Mouse (Mus musculus): Measurements from ENCODE around the gene Clrn3.
"Not testable (repeated sequence)": the region's sequence is repeated elsewhere in the genome, so short reads cannot be mapped to it uniquely, and the experiment has no call there.

Clrn3 gene

GRCm38 (mm10) chr7:135528515-135528914, at the start of gene Clrn3:
Gene Clrn3, minus strand, starts transcription at chr7:135528654.
- no peak for DNase-seq (ENCODE audit: low spot score)

DNA sequence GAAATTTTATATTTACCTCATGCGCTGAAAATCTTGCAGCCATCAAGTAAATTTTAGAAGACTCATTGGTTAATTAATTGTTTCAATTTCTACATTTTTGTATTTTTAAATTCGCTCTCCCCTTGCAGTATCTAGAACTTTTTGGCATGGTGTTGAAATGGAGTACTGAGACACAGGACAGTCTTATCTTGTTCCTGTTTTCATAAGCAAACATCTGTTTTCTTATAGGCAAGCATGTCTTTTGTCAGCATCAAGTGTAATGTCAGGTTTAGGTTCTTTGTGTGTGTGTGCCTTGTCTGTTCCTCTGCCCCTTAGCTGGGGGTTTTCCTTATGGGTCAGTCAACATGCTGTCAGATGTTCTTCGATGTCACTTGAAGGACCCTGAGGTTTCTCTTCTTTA, 47.9 kb upstream of the Clrn3 start:
- DNase-seq (ENCODE audit: low spot score): no peak

DNA sequence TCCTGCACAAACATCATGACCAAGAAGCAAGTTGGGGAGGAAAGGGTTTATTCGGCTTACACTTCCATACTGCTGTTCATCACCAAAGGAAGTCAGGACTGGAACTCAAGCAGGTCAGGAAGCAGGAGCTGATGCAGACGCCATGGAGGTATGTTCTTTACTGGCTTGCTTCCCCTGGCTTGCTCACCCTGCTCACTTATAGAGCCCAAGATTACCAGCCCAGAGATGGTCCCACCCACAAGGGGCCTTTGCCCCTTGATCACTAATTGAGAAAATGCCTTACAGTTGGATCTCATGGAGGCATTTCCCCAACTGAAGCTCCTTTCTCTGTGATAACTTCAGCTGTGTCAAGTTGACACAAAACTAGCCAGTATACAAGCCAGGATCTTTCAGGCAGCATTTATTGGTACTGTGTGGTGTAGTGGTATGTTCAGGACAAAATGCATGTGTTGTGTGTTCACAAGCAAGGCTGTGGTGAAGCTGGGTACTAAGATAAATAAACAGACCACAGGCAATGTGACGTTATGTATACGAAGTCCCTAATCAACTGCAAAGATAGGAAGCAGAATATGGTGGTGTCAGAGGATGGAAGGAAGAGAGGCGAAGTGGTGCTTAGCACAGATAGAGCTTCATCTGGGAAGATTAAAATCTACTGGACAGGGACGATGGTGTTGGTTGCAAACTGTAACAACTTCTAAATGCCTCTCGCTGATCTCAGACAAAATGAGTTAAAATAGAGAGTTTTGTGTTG, 47.0 kb upstream of the Clrn3 start:
- DNase-seq (ENCODE audit: low spot score): not testable (repeated sequence)

DNA sequence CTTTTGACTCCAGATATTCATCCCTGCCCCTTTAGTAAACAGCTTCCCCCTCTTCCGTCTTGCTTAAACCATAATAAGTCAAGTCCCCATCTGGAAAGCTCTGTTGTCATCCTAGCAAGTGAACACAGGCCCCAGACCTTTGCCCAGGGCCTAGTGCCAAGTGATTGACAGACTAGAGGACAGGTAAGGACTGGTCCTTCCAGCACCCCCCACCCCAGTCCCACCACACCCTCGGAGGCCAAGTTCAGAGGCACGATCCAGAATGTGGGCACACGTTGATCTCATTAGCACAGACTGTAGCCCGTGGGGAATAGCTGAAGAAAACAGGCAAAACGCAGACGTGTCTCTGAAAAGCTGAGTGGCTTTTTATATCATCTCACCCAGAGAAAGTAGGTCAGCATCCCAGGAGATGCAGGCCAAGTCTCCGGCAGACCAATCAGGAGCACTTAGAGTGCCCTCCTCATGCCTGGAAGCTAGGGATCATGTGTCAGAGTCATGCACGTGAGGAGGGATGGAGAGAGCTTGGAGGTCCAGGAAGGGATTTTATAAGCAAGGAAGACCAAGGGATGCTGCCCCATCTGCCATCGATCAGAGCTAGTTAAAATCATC, 43.6 kb upstream of the Clrn3 start:
- no peak for DNase-seq (ENCODE audit: low spot score)

DNA sequence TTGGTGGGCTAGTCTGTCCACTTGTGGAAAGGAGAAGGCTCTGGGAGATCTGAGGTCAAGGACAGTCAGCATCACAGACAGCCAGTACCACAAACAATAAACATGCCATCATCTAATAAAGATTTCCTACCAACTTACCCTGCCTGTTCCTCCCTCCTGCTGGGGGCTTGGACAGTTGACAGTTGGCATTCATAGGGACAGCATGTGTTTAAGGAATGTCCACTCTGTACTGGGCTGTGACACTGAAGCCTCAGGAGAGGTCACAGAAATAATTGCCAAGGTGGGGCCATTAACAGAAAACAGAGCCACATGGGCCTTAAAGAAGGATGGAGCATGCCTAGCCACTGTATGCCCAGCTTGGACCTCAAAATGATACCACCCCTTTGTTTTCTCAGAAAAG, 42.9 kb upstream of the Clrn3 start:
- DNase-seq (ENCODE audit: low spot score): no peak

DNA sequence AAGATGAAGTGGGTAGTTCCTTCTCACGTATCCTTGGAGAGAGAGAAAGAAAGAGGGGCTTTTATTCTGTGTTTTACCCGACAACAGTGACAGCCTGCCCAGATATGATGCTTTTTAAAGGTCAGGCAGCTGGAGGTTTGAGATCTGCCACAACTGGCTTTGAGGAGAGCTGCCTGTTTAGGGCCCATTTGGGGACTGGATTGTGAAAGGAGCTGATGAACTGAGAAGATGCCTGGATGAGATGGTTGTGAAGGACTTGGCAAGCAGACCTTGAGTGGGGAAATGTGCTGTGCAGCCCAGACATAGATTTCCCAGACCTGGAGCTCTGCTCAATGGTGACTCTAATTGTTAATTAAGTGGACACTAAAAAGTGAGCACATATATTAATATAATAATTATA, 40.1 kb upstream of the Clrn3 start:
- no peak for DNase-seq (ENCODE audit: low spot score)

DNA sequence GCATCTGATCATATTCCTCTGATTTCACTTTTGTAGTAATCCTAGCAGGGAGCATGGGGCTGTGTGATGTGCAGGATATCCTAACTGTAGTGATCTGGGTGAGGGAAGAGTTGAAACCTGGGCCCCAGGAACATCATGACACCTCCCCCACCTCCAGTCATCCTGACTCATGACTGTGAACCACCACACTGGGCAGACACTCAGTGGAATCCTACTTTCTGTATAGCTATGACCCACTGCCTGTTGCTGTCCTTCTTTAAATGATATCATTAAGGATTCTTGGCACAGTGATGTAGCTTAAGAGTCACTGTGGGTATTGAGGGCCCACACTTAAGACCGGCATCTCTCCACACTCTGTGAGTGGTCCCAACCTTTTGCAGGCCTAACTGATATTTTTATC, 39.1 kb upstream of the Clrn3 start:
- no peak for DNase-seq (ENCODE audit: low spot score)

DNA sequence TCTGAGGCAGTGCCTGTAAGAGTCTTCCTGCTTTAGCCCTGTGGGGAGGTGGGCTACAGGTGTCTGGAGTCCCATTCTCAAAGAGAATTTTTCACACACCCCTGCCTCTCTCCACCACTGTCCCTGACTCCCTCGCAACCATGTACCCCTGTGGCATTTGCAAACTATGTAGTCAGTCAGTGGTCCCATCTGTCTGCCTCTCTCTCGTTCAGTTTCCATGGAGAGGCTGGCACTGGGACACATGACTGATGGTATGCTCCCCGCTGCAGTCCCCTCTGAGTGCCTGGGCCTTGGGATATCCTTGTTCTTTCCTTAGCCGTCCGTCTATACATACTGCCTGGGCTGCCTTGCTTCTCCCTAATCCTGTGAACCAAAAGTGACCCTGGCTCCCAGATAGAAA, 37.6 kb upstream of the Clrn3 start:
- no peak for DNase-seq (ENCODE audit: low spot score)

DNA sequence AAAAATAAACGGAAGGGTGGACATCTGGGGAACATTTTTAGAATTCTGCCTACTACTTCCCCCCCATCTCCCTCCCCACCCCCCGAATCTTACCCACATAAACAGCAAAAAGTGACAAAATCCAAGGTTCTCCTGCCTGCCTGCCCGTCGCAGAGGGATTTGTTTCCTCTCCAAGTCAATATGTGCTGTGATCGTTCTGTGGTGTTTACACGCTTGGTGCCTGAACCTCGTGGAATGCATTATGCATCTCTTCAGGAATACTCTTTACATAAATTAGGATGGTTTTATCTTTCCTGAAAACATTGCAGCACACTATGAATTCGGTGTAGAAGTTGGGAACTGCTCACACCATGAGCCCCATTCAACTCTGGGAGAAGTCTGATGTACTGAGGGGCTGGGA, 35.6 kb upstream of the Clrn3 start:
- no peak for DNase-seq (ENCODE audit: low spot score)

DNA sequence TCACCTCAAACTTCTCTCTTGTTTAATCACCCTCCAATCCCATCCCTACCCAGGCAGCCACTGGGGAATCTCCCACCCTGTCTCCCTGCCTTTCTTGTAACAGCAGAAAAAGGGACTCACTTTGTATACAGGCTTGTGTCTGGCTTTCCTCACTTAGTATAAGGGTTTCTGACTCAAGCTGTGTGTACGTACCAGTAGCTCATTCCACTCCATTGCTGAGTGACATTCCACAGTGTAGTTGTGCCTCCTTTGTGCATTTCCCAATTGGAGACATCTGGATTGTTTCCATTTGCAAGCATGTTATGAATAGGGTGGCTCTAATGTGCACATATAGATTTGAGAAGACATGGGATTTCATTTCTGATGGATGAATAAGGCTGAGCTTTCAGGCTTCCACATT, 31.8 kb upstream of the Clrn3 start:
- DNase-seq (ENCODE audit: low spot score): no peak

- no peak for DNase-seq (ENCODE audit: low spot score)
Measured at GRCm38 (mm10) chr7:135556663-135557402, 28.4 kb upstream of the Clrn3 start.

- no peak for DNase-seq (ENCODE audit: low spot score)
Measured at GRCm38 (mm10) chr7:135553550-135553949, 25.1 kb upstream of the Clrn3 start.

GRCm38 (mm10) chr7:135551547-135551946, 23.1 kb upstream of the Clrn3 start:
- no peak for DNase-seq (ENCODE audit: low spot score)

- DNase-seq (ENCODE audit: low spot score): no peak
Measured at GRCm38 (mm10) chr7:135548434-135548833, 20.0 kb upstream of the Clrn3 start.

GRCm38 (mm10) chr7:135546530-135546929, 18.1 kb upstream of the Clrn3 start:
- no peak for DNase-seq (ENCODE audit: low spot score)

DNA sequence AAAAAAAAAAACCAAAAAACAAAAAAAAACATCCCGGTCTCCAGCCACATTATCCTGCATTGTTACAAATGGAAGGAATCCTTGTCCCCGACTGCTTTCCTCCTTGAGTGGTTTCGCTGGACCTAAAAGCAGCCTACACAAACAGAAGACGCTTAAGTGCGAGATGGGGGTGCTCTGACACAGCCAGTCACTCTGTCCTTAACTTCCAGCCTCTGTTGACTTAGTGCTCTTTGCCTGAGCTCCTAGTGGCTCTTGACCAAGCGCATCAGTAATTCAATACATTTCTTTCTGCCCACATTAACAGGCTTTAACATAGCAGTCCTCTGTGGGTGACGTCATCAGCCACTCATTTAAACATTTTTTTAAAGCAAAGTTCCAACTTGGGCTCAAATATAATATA, 17.5 kb upstream of the Clrn3 start:
- no peak for DNase-seq (ENCODE audit: low spot score)

- DNase-seq (ENCODE audit: low spot score): no peak
Measured at GRCm38 (mm10) chr7:135544321-135544720, 15.9 kb upstream of the Clrn3 start.

- no peak for DNase-seq (ENCODE audit: low spot score)
Measured at GRCm38 (mm10) chr7:135543033-135543432, 14.6 kb upstream of the Clrn3 start.

DNA sequence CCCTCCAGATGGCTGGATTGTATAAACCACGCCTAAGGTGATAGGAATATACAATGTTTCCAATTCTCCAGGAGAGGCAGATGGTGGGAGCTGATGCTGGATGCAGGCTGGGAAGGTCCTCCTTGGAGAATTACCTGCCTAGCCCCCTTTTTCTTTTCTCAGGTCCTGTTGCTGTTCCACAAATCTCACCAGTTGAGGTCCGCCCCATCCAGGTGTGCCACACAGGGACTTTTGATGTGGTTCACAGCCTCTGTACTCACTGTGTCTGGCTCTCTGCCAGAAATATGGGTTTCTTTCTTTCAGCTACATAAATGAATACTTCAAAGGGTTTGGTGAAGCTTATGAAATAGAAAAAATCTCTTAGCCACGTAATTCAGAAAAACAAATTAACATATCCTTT, 13.8 kb upstream of the Clrn3 start:
- no peak for DNase-seq (ENCODE audit: low spot score)

DNA sequence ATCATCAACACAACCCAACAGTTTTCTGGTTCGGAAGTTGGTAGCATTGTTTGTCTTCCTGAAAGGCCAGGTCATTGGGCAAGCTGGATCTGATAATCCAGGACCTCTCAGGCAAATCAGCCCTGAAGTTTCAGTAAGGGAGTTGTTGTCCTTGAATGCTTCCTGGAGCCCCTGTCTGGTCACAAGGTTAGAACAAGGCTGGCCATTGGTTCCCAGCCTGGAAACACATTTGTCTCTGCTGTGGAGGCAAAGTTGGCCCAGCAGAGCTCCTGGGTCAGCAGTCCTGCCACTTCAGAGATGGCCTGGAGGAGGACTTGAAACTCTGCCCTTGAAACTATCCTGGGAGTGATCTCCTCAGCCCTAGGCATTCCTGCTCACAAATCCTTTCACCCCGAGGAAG, 11.0 kb upstream of the Clrn3 start:
- DNase-seq (ENCODE audit: low spot score): no peak

GRCm38 (mm10) chr7:135537948-135538741, 9.7 kb upstream of the Clrn3 start:
- DNase-seq (ENCODE audit: low spot score): no peak

- peak; percentile 54 for DNase-seq (ENCODE audit: low spot score)
Measured at GRCm38 (mm10) chr7:135537341-135537901, 9.0 kb upstream of the Clrn3 start, which contains the start of gene Ptpre. Gene Ptpre, plus strand, starts transcription at chr7:135537481.

All from spleen, adult 12 weeks (tissue).